Mouse (Mus musculus): Measurements from ENCODE around the gene Susd5. TPM values are rescaled to one million over a fixed set of nuclear protein-coding genes. Genes with fewer than 3 reads are reported as not detected.
A peak's percentile ranks its signal among the peaks of the same experiment; 100 is the strongest.
"Not testable (repeated sequence)": the region's sequence is repeated elsewhere in the genome, so short reads cannot be mapped to it uniquely, and the experiment has no call there.

The Susd5 gene
- polyA plus RNA-seq, 1 experiment from 2014 or later = 0.81 TPM

DNA sequence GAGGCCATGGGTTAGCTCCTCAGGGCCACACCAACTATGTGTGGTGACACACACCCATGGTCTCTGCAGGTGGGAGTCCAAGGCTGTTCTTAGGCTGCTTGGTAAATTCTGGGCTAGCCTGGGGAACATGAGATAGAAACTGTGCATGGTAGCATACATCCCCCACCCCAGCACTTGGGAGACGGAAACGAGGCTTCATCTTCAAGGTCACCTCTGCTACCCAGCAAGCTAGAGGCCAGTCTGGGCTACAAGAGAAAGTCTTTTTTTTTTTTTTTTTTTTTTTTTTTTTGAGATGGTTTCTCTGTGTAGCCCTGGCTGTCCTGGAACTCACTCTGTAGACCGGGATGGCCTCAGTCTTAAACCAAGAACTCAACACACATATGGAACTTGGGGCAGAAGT is 29.5 kb downstream of the Susd5 start:
- no peak overlapping the region for H3K4me2 ChIP-seq (ENCODE audit: low read depth, low read length)
- DNase-seq (ENCODE audit: low spot score) (no peak), ATAC-seq (replicated peaks; ENCODE audit: insufficient number of reproducible peaks, low FRiP score, low TSS enrichment, low read depth) (no peak)
- 85% methylated on average over 3 of the region's 3 CpGs for WGBS
- H3K4me3 ChIP-seq (ENCODE audit: low read depth, low read length) = no peak overlapping the region
- no peaks in the 10 kb centered on the region for H3K4me1 ChIP-seq (ENCODE audit: control insufficient read depth, insufficient read depth, low read length)
- no peaks in the 10 kb centered on the region for H3K27me3 ChIP-seq (ENCODE audit: control insufficient read depth, insufficient read depth, low read length)
- H3K27ac ChIP-seq (replicated peaks; ENCODE audit: low read depth, low read length) = no peak overlapping the region
- no peaks in the 10 kb centered on the region for H3K36me3 ChIP-seq (replicated peaks; ENCODE audit: control insufficient read depth, insufficient read depth, low read depth, low read length)
- no peak overlapping the region for H3K9ac ChIP-seq (replicated peaks; ENCODE audit: low read length)
- H3K9me3 ChIP-seq (replicated peaks; ENCODE audit: control insufficient read depth, low read length) = no peaks in the 10 kb centered on the region

DNA sequence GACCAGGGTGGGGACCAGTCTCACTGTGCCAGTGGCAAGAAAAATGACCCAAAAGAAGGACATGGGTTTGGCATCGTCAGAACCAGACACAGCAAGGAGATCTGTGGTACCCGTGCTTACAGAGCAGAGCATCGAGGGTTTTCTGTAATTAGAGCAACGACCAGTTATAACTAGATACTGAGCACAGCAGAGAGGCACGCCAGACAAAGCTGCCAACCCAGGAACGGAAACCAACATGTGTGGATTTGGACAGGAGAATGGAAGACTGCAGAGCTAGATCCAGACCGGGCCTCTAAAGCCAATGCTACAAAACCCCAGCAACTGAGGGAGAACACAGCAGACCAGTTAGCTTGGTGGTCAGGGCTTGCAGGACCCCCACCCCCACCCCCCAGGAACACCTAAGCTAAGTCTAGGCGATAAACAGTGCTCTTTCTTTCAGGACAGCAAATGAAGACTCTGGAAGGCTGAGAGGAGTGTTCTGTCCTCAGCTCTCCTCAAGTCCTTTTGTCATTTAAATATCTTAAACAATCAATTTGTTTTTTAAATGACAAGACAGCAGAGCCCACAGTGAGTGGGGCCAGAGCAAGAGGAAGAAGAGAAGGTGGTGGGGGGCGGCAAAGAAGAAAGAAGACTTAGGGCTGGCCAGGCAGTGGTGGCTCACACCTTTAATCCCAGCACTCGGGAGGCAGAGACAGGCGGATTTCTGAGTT is 30.3 kb downstream of the Susd5 start:
- no peak for DNase-seq (ENCODE audit: low spot score)
- 76% methylated on average over 11 of the region's 11 CpGs for WGBS
- no peak overlapping the region for H3K9ac ChIP-seq (replicated peaks; ENCODE audit: low read length)

DNA sequence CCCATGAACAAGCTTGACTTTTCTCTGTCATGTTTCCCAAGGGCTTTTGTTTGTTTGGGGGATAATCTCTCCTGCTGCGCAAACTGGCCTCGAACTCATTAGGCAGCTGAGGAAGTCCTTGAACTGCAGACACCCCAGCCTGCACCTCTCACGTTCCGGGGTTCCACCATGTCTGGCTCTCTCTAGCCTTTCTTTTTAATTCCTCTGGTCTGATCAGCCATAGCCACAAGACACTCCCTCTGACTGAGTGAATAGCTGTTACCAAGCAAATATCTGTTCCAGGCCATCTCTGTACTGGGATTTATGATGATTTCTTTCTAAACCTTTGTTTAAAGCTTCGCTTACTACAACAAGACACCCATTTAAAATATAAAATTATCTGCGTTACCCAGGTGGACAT is 31.9 kb downstream of the Susd5 start:
- H3K4me1 ChIP-seq (ENCODE audit: control insufficient read depth, insufficient read depth, low read length); H3K9ac ChIP-seq (replicated peaks; ENCODE audit: low read length); H3K27ac ChIP-seq (replicated peaks; ENCODE audit: low read depth, low read length); H3K9me3 ChIP-seq (replicated peaks; ENCODE audit: control insufficient read depth, low read length); DNase-seq (ENCODE audit: low spot score); H3K4me3 ChIP-seq (ENCODE audit: low read depth, low read length); H3K27me3 ChIP-seq (ENCODE audit: control insufficient read depth, insufficient read depth, low read length); ATAC-seq (replicated peaks; ENCODE audit: insufficient number of reproducible peaks, low FRiP score, low TSS enrichment, low read depth); H3K4me2 ChIP-seq (ENCODE audit: low read depth, low read length); H3K36me3 ChIP-seq (replicated peaks; ENCODE audit: control insufficient read depth, insufficient read depth, low read depth, low read length): not testable (repeated sequence)
- 85% methylated on average over 6 of the region's 6 CpGs for WGBS

More for the DNA sequence above, 30.3 kb downstream of the Susd5 start:
- no peak for ATAC-seq (replicated peaks; ENCODE audit: insufficient number of reproducible peaks, low FRiP score, low TSS enrichment, low read depth)
- Histone ChIP-seq H3K27ac (replicated peaks; ENCODE audit: low read depth, low read length) (no peak overlapping the region), H3K4me2 (ENCODE audit: low read depth, low read length) (no peak overlapping the region), H3K36me3 (replicated peaks; ENCODE audit: control insufficient read depth, insufficient read depth, low read depth, low read length) (no peaks in the 10 kb centered on the region), H3K4me1 (ENCODE audit: control insufficient read depth, insufficient read depth, low read length) (no peaks in the 10 kb centered on the region), H3K9me3 (replicated peaks; ENCODE audit: control insufficient read depth, low read length) (no peaks in the 10 kb centered on the region), H3K27me3 (ENCODE audit: control insufficient read depth, insufficient read depth, low read length) (no peaks in the 10 kb centered on the region), H3K4me3 (ENCODE audit: low read depth, low read length) (no peak overlapping the region)

DNA sequence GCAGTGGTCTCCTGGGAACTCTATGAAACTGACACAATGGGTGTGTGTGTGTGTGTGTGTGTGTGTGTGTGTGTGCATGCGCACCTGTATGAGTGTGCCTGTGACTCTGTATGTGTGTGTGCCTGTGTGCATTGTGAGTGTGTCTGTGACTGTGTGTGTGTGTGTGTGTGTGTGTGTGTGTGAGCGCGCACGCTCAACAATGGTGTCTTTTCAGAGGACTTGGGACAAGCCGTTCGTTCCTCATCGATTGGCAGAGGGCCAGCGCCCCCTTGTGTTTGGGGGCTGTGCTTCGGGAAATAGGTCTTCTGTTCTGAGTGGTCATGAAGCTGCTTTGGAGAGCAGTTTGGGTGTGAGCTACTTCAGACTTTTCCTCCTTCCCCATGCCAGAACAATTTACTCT is 35.2 kb downstream of the Susd5 start:
- not testable (repeated sequence) for H3K9ac ChIP-seq (replicated peaks; ENCODE audit: low read length); H3K27ac ChIP-seq (replicated peaks; ENCODE audit: low read depth, low read length); H3K4me3 ChIP-seq (ENCODE audit: low read depth, low read length); ATAC-seq (replicated peaks; ENCODE audit: insufficient number of reproducible peaks, low FRiP score, low TSS enrichment, low read depth); H3K36me3 ChIP-seq (replicated peaks; ENCODE audit: control insufficient read depth, insufficient read depth, low read depth, low read length); H3K27me3 ChIP-seq (ENCODE audit: control insufficient read depth, insufficient read depth, low read length); H3K4me1 ChIP-seq (ENCODE audit: control insufficient read depth, insufficient read depth, low read length); H3K9me3 ChIP-seq (replicated peaks; ENCODE audit: control insufficient read depth, low read length); H3K4me2 ChIP-seq (ENCODE audit: low read depth, low read length)
- peak; percentile 72 for DNase-seq (ENCODE audit: low spot score)
- 16% methylated on average over 9 of the region's 9 CpGs for WGBS

DNA sequence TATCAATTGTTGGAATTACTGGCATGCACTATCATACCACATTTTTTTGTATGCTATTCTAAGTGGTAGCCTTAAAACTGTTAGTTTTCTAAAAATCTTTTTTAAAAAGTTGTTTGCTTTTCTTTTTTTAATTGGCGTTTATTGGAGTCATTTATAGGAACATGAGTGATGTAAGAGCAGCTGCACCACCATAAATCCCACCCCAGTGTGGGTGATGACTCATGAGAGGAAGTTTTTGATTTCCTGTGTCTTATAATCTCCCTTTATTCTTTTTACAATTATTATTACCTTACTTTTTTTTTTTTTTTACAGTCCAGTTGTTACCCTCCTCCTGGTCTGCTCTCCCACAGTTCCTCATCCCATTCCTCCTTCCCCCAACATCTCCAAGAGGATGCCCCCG is 37.9 kb downstream of the Susd5 start:
- 81% methylated on average over 2 of the region's 2 CpGs for WGBS
- Histone ChIP-seq H3K27ac (replicated peaks; ENCODE audit: low read depth, low read length) (no peak overlapping the region), H3K4me3 (ENCODE audit: low read depth, low read length) (no peak overlapping the region), H3K36me3 (replicated peaks; ENCODE audit: control insufficient read depth, insufficient read depth, low read depth, low read length) (no peaks in the 10 kb centered on the region), H3K9ac (replicated peaks; ENCODE audit: low read length) (no peak overlapping the region), H3K4me2 (ENCODE audit: low read depth, low read length) (no peak overlapping the region), H3K4me1 (ENCODE audit: control insufficient read depth, insufficient read depth, low read length) (no peaks in the 10 kb centered on the region), H3K9me3 (replicated peaks; ENCODE audit: control insufficient read depth, low read length) (no peaks in the 10 kb centered on the region), H3K27me3 (ENCODE audit: control insufficient read depth, insufficient read depth, low read length) (no peaks in the 10 kb centered on the region)
- DNase-seq (ENCODE audit: low spot score) = no peak
- ATAC-seq (replicated peaks; ENCODE audit: insufficient number of reproducible peaks, low FRiP score, low TSS enrichment, low read depth) = no peak

DNA sequence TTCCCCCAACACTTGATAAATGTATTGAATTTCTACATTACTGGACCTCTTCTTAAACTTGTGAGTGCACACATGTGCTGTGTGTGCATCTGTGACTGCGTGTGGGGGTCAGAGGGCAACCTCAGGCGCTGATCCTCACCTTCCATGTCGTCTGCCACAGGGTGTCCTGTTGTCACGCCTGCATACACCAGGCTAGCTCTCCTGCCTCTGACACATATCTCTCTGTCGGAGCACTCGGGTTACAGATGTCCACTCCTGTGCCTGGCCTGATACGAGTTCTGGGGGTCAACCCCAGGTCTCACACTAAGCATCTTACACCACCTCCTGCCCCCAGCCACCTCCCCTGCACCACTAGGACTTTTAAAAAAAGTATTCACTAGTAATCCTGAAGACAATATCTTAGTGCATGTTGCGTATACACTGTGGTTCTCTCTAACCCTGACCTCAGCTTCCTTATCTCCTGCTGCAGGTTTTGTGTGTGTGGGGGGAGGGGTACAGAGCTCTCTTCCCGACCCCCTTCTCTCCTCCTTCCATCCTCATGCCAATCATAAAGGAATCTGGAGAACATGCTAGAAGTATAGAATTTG is 41.9 kb downstream of the Susd5 start:
- Histone ChIP-seq H3K9me3 (replicated peaks; ENCODE audit: control insufficient read depth, low read length) (no peaks in the 10 kb centered on the region), H3K4me3 (ENCODE audit: low read depth, low read length) (no peak overlapping the region), H3K36me3 (replicated peaks; ENCODE audit: control insufficient read depth, insufficient read depth, low read depth, low read length) (no peaks in the 10 kb centered on the region), H3K4me2 (ENCODE audit: low read depth, low read length) (no peak overlapping the region), H3K27ac (replicated peaks; ENCODE audit: low read depth, low read length) (no peak overlapping the region), H3K9ac (replicated peaks; ENCODE audit: low read length) (no peak overlapping the region), H3K27me3 (ENCODE audit: control insufficient read depth, insufficient read depth, low read length) (no peaks in the 10 kb centered on the region), H3K4me1 (ENCODE audit: control insufficient read depth, insufficient read depth, low read length) (no peaks in the 10 kb centered on the region)
- 78% methylated on average over 9 of the region's 9 CpGs for WGBS
- DNase-seq (ENCODE audit: low spot score) (no peak), ATAC-seq (replicated peaks; ENCODE audit: insufficient number of reproducible peaks, low FRiP score, low TSS enrichment, low read depth) (no peak)

DNA sequence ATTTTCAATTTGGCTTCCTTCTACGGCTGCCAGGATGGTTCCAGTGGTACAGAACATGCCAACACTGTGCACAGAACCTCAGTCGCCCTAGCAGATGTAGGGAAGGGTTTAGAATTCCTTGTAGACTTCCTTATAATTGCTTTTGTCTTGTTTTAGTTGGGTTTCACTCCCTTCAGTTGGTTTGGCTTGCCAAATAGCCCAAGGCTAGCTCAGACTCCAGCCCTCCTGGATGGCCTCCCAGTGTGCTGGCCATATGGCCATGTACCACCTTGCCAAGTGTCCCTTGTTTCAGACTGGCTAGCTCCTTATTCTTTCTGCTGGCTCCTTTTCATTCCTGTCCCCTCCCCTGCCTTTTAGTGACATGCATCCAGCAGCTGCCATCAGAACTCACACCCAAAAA is 53.3 kb downstream of the Susd5 start:
- WGBS = 74% methylated on average over 2 of the region's 2 CpGs
- no peak for ATAC-seq (replicated peaks; ENCODE audit: insufficient number of reproducible peaks, low FRiP score, low TSS enrichment, low read depth)

DNA sequence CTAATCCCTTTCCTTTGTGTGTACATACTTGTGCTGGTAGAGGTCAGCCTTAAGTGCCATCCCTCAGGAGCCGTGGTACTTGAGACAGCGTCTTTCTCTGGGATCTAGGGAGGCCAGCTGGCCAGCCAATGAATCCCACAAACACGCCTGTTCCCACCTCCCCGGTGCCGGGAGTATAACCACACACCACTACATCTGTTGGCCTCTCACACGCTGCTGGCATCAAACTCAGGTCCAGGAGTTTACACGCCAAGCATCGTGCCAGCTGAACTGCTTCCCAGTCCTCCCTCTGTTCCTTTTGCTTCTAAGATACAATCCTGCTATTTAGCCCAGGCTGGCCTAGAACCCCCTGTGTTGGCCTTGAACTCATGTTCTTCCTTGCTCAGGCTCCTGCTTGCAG is 54.2 kb downstream of the Susd5 start:
- 88% methylated on average over 8 of the region's 8 CpGs for WGBS
- DNase-seq (ENCODE audit: low spot score) = no peak
- Histone ChIP-seq H3K4me1 (ENCODE audit: control insufficient read depth, insufficient read depth, low read length) (no peaks in the 10 kb centered on the region), H3K4me3 (ENCODE audit: low read depth, low read length) (no peak overlapping the region), H3K27me3 (ENCODE audit: control insufficient read depth, insufficient read depth, low read length) (no peaks in the 10 kb centered on the region), H3K9ac (replicated peaks; ENCODE audit: low read length) (no peak overlapping the region), H3K4me2 (ENCODE audit: low read depth, low read length) (no peak overlapping the region), H3K36me3 (replicated peaks; ENCODE audit: control insufficient read depth, insufficient read depth, low read depth, low read length) (no peaks in the 10 kb centered on the region), H3K27ac (replicated peaks; ENCODE audit: low read depth, low read length) (no peak overlapping the region), H3K9me3 (replicated peaks; ENCODE audit: control insufficient read depth, low read length) (no peaks in the 10 kb centered on the region)
- ATAC-seq (replicated peaks; ENCODE audit: insufficient number of reproducible peaks, low FRiP score, low TSS enrichment, low read depth) = no peak

More for the DNA sequence above, 53.3 kb downstream of the Susd5 start:
- Histone ChIP-seq H3K9me3 (replicated peaks; ENCODE audit: control insufficient read depth, low read length) (no peaks in the 10 kb centered on the region), H3K27me3 (ENCODE audit: control insufficient read depth, insufficient read depth, low read length) (no peaks in the 10 kb centered on the region), H3K27ac (replicated peaks; ENCODE audit: low read depth, low read length) (no peak overlapping the region), H3K4me1 (ENCODE audit: control insufficient read depth, insufficient read depth, low read length) (no peaks in the 10 kb centered on the region), H3K4me3 (ENCODE audit: low read depth, low read length) (no peak overlapping the region), H3K9ac (replicated peaks; ENCODE audit: low read length) (no peak overlapping the region), H3K36me3 (replicated peaks; ENCODE audit: control insufficient read depth, insufficient read depth, low read depth, low read length) (no peaks in the 10 kb centered on the region), H3K4me2 (ENCODE audit: low read depth, low read length) (no peak overlapping the region)
- no peak for DNase-seq (ENCODE audit: low spot score)
